Mouse (Mus musculus): ENCODE measurements around the gene Tob1. TPM values are rescaled to one million over a fixed set of nuclear protein-coding genes. Genes with fewer than 3 reads are reported as not detected.

Gene Tob1
- total and polyA plus RNA-seq, 3 experiments = 2.4 to 7.5 TPM; not detected in 1

DNA sequence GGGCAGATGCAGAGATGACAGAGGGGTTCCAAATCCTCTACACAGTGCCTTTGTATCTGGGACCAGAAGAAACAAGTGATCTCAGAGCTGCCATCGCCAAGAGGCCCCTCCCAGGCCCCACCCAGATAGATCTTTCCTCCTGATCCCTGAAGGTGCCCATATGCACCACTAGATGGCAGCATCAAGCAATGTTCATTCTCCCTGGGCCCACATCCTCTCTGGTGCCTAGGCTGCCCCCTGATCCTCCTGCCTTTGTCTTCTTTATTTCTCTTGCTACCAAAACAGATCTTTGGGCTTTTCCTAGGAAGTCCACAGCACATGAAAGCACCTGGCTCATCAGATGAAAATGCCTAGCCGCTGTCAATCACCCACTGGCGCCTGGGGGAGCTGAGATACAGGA lies 24.8 kb downstream of the Tob1 start:
- H3K9ac ChIP-seq (ENCODE audit: control insufficient read depth, low read depth, low read length, poor library complexity, severe bottlenecking) = no peak overlapping the region
- TF ChIP-seq MAZ (IDR thresholded peaks at IDR 0.05; ENCODE audit: low read depth, low read length) (peak; percentile 90), CTCF (IDR thresholded peaks at IDR 0.05 in 2 of 3, conservative IDR thresholded peaks at IDR 0.05 in 1 of 3; ENCODE audit: control insufficient read depth in 1 of 3, insufficient read depth in 1 of 3, low read depth in 2 of 3, low read length in 3 of 3, poor library complexity in 1 of 3, severe bottlenecking in 1 of 3) (peak; percentile 85 to 99 (median 90); a peak in 5 of 6 replicates), SIN3A (IDR thresholded peaks at IDR 0.05; ENCODE audit: low read length) (peak; percentile 47; the same call in 1 of the 2 replicates), SMC3 (IDR thresholded peaks at IDR 0.05; ENCODE audit: low read depth, low read length) (peak; percentile 98), ETS1 (IDR thresholded peaks at IDR 0.05; ENCODE audit: low read depth, low read length) (no peak), CHD2 (IDR thresholded peaks at IDR 0.05; ENCODE audit: low read length) (no peak), NRF1 (IDR thresholded peaks at IDR 0.05; ENCODE audit: insufficient read depth, low read depth, low read length, poor library complexity, severe bottlenecking) (0 out of 2 replicates have a peak, but pooled peaks have one; percentile 33), RAD21 (IDR thresholded peaks at IDR 0.05; ENCODE audit: low read depth, low read length) (peak; percentile 96), ZC3H11A (IDR thresholded peaks at IDR 0.05; ENCODE audit: low read depth, low read length) (peak; percentile 92), GATA1 (IDR thresholded peaks at IDR 0.05; ENCODE audit: low read depth, low read length) (peak; percentile 50; the same call in 1 of the 2 replicates), EP300 (IDR thresholded peaks at IDR 0.05; ENCODE audit: low read depth in 1 of 2, low read length in 2 of 2) (no peak), BHLHE40 (IDR thresholded peaks at IDR 0.05; ENCODE audit: borderline replicate concordance, low read depth, low read length) (peak; percentile 15; the same call in 1 of the 2 replicates)
- no peak overlapping the region for H3K4me3 ChIP-seq (ENCODE audit: control insufficient read depth in 1 of 2, insufficient read depth in 1 of 2, low read depth in 2 of 2, low read length in 2 of 2)
- H3K36me3 ChIP-seq (ENCODE audit: control insufficient read depth in 1 of 2, insufficient read depth in 2 of 2, low read length in 2 of 2) = no peaks in the 10 kb centered on the region
- no peaks in the 10 kb centered on the region for H3K79me2 ChIP-seq (ENCODE audit: control insufficient read depth, insufficient read depth, low read length, poor library complexity)
- peak; percentile 87 for DNase-seq (ENCODE audit: low read depth, low spot score)
- H3K9me3 ChIP-seq (replicated peaks; ENCODE audit: insufficient read depth, low read length) = no peaks in the 10 kb centered on the region
- H3K27me3 ChIP-seq (ENCODE audit: control insufficient read depth in 1 of 2, insufficient read depth in 2 of 2, low read length in 2 of 2) = peaks cover 4 to 5% of the 10 kb centered on the region in 2 experiments; a peak in 2 of 4 replicates
- no peak overlapping the region for H3K27ac ChIP-seq (ENCODE audit: control insufficient read depth, low read depth, low read length)
- H3K4me1 ChIP-seq (ENCODE audit: control insufficient read depth in 1 of 2, insufficient read depth in 2 of 2, low read length in 2 of 2) = peaks cover 0 to 3% of the 10 kb centered on the region in 2 experiments; a peak in 1 of 4 replicates

- H3K27me3 ChIP-seq (ENCODE audit: control insufficient read depth in 1 of 2, insufficient read depth in 2 of 2, low read length in 2 of 2) = peaks cover 4 to 5% of the 10 kb centered on the region in 2 experiments; a peak in 2 of 4 replicates
Observed at GRCm38 (mm10) chr11:94238786-94239185, 27.5 kb downstream of the Tob1 start.

More at GRCm38 (mm10) chr11:94238786-94239185, 27.5 kb downstream of the Tob1 start:
- Histone ChIP-seq H3K9ac (ENCODE audit: control insufficient read depth, low read depth, low read length, poor library complexity, severe bottlenecking) (no peak overlapping the region), H3K79me2 (ENCODE audit: control insufficient read depth, insufficient read depth, low read length, poor library complexity) (no peaks in the 10 kb centered on the region), H3K27ac (ENCODE audit: control insufficient read depth, low read depth, low read length) (no peak overlapping the region), H3K4me1 (ENCODE audit: control insufficient read depth in 1 of 2, insufficient read depth in 2 of 2, low read length in 2 of 2) (peaks cover 0 to 3% of the 10 kb centered on the region in 2 experiments; a peak in 1 of 4 replicates), H3K9me3 (replicated peaks; ENCODE audit: insufficient read depth, low read length) (no peaks in the 10 kb centered on the region), H3K4me3 (ENCODE audit: control insufficient read depth in 1 of 2, insufficient read depth in 1 of 2, low read depth in 2 of 2, low read length in 2 of 2) (no peak overlapping the region), H3K36me3 (ENCODE audit: control insufficient read depth in 1 of 2, insufficient read depth in 2 of 2, low read length in 2 of 2) (no peaks in the 10 kb centered on the region)
- TF ChIP-seq GATA1 (IDR thresholded peaks at IDR 0.05; ENCODE audit: low read depth, low read length) (no peak), MEF2A (IDR thresholded peaks at IDR 0.05; ENCODE audit: extremely low read depth, insufficient replicate concordance, low read depth, low read length, poor library complexity, severe bottlenecking) (no peak), NRF1 (IDR thresholded peaks at IDR 0.05; ENCODE audit: insufficient read depth, low read depth, low read length, poor library complexity, severe bottlenecking) (no peak), ELF1 (IDR thresholded peaks at IDR 0.05; ENCODE audit: low read depth, low read length) (no peak), POLR2AphosphoS2 (IDR thresholded peaks at IDR 0.05; ENCODE audit: low read length) (no peak), ZKSCAN1 (IDR thresholded peaks at IDR 0.05; ENCODE audit: low read depth, low read length) (no peak), KAT2A (conservative IDR thresholded peaks at IDR 0.05; ENCODE audit: low read depth, low read length) (no peak), SIN3A (IDR thresholded peaks at IDR 0.05; ENCODE audit: low read length) (no peak), MAX (IDR thresholded peaks at IDR 0.05; ENCODE audit: low read length) (no peak)
- no peak for DNase-seq (ENCODE audit: low read depth, low spot score)
